Mouse (Mus musculus) neural tube, embryonic 12.5 days (tissue): ENCODE measurements at regions not wholly inside any gene's neighbourhood (a gene's known extent, or its start where the extent isn't known, plus 50 kb on each side); places are given as distances from the start of the nearest gene placed in this dataset. TPM values are rescaled to one million over a fixed set of nuclear protein-coding genes. Genes with fewer than 3 reads are reported as not detected.

Experiments used
- ATAC-seq: fragments of 200-750 bp; cut with Nextera tagmentation; 2 replicates; pipeline ENCODE4 v1.8.0; 2017; ENCODE audit warnings: low read depth, mild to moderate bottlenecking, moderate TSS enrichment, moderate library complexity; ENCODE audit not compliant: low FRiP score
- H3K27ac ChIP-seq: fragments of 300-500 bp; sonication (generic); 2 replicates; pipeline ENCODE4 v1.5.1; 2016
- H3K27me3 ChIP-seq: fragments of 300-500 bp; sonication (generic); replicated peaks from 2 replicates; pipeline ENCODE4 v1.6.1; 2016; ENCODE audit warnings: mild to moderate bottlenecking
- H3K36me3 ChIP-seq: fragments of 300-500 bp; sonication (generic); 2 replicates; pipeline ENCODE4 v1.6.1; 2016; ENCODE audit warnings: mild to moderate bottlenecking
- H3K4me1 ChIP-seq: fragments of 300-500 bp; sonication (generic); 2 replicates; pipeline ENCODE4 v1.6.1; 2016
- H3K4me2 ChIP-seq: fragments of 300-500 bp; sonication (generic); replicated peaks from 2 replicates; pipeline ENCODE4 v1.6.1; 2016; ENCODE audit warnings: mild to moderate bottlenecking
- H3K4me3 ChIP-seq: fragments of 300-500 bp; sonication (generic); 2 replicates; pipeline ENCODE4 v1.5.1; 2016
- H3K9ac ChIP-seq: fragments of 300-500 bp; sonication (generic); 2 replicates; pipeline ENCODE4 v1.6.1; 2016; ENCODE audit warnings: mild to moderate bottlenecking
- H3K9me3 ChIP-seq: fragments of 300-500 bp; sonication (generic); 2 replicates; pipeline ENCODE4 v1.6.1; 2016; ENCODE audit warnings: mild to moderate bottlenecking
- WGBS: fragments of 180-500 bp; shearing (Covaris S2); methylation state at CpG from one replicate; pipeline ENCODE4 v1.1.7; 2016; 5-methylcytosine and 5-hydroxymethylcytosine counted together
- microRNA-seq: library from miRNA; unstranded; fragments of <30 nt; microRNA quantifications from one replicate; pipeline ENCODE4, GENCODE M21; 2017

DNA sequence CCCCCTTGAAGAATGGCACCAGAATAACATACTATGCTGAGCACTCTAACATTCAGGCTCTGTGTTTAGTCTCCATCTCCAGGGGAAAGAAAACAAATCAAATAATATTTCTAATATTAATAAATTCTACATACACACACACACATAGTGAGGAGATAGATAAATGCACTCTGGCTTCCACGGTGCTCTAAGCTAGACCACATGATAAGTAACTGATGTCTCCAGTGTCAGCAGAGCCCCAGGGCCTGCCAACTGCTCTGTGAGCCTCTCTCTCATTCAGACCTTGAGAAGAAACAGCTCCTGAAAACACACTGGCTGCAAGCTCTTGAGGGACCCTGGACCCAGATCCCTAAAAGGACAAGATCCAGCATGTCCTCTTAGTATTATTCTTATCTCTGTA lies 56.9 kb upstream of the H2afz start:
- Histone ChIP-seq H3K9me3 (no peaks in the 10 kb centered on the region), H3K9ac (no peak overlapping the region)
- WGBS: 74% methylated on average over 1 of the region's 1 CpGs

DNA sequence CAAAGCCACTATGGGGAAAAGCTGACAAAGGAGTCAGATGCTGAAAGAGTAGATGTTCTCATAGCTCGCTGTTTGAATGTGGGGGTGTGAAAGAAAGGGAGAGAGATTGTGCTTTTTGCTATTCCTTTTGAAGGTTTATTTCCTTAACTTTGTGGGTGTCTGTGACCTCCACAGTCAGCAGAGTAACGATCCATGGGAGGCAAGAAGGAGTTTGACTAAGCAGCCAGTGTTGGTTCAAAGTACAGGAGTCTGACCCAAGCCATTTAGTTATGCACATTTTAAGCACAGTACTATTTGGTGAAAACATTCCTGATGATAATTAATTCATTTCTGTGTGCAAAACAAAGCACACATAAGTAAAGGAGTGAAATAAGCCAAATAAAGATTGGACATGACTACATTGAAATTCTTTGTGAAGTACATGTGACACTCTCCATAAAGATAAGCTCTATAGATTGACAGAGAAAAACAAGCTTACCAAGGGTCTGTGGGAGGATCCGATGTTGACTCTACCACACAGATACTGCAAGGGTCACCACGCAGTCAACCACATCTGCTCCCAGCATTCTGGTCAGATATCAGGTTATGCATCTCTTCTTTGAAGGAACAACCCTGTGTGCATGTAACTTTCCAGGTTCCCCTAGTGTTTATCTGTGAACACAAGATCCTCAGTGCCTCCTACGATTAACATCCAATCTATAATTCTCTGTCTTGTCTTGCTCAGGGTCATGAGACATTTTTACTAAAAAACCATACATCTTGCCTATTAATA lies 56.2 kb upstream of the H2afz start:
- 82% methylated on average over 5 of the region's 5 CpGs for WGBS
- Histone ChIP-seq H3K27me3 (no peaks in the 10 kb centered on the region), H3K4me1 (no peaks in the 10 kb centered on the region), H3K4me2 (no peak overlapping the region), H3K27ac (no peak overlapping the region), H3K9me3 (no peaks in the 10 kb centered on the region), H3K4me3 (no peak overlapping the region), H3K9ac (no peak overlapping the region), H3K36me3 (no peaks in the 10 kb centered on the region)
- ATAC-seq: no peak

More for the DNA sequence above, 56.9 kb upstream of the H2afz start:
- no peaks in the 10 kb centered on the region for H3K4me1 ChIP-seq
- H3K4me3 ChIP-seq: no peak overlapping the region
- no peaks in the 10 kb centered on the region for H3K36me3 ChIP-seq
- no peak overlapping the region for H3K4me2 ChIP-seq
- no peak overlapping the region for H3K27ac ChIP-seq
- no peaks in the 10 kb centered on the region for H3K27me3 ChIP-seq
- ATAC-seq: no peak

DNA sequence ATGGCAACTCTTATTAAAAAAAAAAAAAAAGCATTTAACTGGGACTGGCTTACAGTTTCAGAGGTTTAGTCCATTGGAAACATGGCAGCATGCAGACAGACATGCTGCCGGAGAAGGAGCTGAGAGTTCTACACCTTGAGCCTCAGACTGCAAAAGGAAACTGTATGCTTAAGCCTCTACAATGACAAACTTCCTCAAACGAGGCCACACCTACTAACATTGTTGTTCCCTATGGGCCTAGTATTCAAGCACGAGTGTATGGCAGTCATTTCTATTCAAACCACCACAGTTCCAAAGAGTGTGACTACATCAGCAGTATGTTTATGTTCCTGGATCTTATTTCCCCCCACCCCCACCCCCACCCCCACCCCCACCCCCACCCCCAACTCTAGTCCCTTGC lies 54.2 kb upstream of the H2afz start:
- H3K9ac ChIP-seq: no peak overlapping the region
- H3K27me3 ChIP-seq: no peaks in the 10 kb centered on the region
- no peaks in the 10 kb centered on the region for H3K9me3 ChIP-seq
- no peaks in the 10 kb centered on the region for H3K36me3 ChIP-seq
- no peak for ATAC-seq
- H3K4me3 ChIP-seq: no peak overlapping the region
- H3K4me2 ChIP-seq: no peak overlapping the region
- H3K27ac ChIP-seq: no peak overlapping the region
- WGBS: 81% methylated on average over 3 of the region's 3 CpGs
- no peaks in the 10 kb centered on the region for H3K4me1 ChIP-seq

Small RNA genes lying in the stretch of these regions (microRNA-seq; reads per million reads assigned to microRNA genes)
- not detected for gene Mir6380
